Mouse (Mus musculus): Measurements from ENCODE around the gene Appl1. TPM values are rescaled to one million over a fixed set of nuclear protein-coding genes. Genes with fewer than 3 reads are reported as not detected.
"Not testable (repeated sequence)": the region's sequence is repeated elsewhere in the genome, so short reads cannot be mapped to it uniquely, and the experiment has no call there.

Appl1 gene
- polyA plus RNA-seq, 1 experiment from 2014 or later: 27.8 TPM

DNA sequence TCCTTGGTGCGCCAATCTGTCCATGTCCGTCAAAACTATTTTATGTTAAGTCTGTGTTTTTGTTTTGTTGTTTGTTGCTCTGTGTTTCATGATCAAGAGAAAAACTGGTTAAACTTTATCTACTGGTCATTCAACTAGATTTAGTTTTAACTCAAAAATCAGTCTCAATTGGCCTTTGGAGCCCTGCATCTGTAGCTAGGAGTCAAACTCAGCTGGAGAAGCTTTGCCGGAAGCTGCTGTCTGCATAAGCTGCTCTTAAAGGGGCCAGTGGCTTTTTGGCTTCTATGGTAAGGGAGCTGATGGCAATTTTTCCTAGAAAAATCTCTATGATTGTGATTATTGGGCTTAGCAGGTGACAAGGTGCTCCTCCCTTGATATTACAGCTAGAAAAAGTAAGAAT is 36.1 kb downstream of the Appl1 start:
- H3K9me3 ChIP-seq (ENCODE audit: low read length): no peaks in the 10 kb centered on the region
- H3K27me3 ChIP-seq (replicated peaks; ENCODE audit: insufficient read depth, low read length): no peaks in the 10 kb centered on the region
- H3K36me3 ChIP-seq (ENCODE audit: insufficient read depth, low read length): no peaks in the 10 kb centered on the region
- no peak overlapping the region for H3K27ac ChIP-seq (ENCODE audit: low read length)
- ATAC-seq (no peak), DNase-seq (ENCODE audit: low spot score) (no peak)
- no peak overlapping the region for H3K4me2 ChIP-seq (replicated peaks; ENCODE audit: low read depth, low read length)
- 91% methylated on average over 3 of the region's 3 CpGs for WGBS
- no peak for TF ChIP-seq CTCF (IDR thresholded peaks at IDR 0.05)
- no peak for TF ChIP-seq EP300 (IDR thresholded peaks at IDR 0.05)
- H3K4me1 ChIP-seq (ENCODE audit: insufficient read depth, low read depth, low read length): no peaks in the 10 kb centered on the region
- no peak overlapping the region for H3K4me3 ChIP-seq (ENCODE audit: low read depth, low read length)
- H3K9ac ChIP-seq (replicated peaks; ENCODE audit: low read depth): no peak overlapping the region

DNA sequence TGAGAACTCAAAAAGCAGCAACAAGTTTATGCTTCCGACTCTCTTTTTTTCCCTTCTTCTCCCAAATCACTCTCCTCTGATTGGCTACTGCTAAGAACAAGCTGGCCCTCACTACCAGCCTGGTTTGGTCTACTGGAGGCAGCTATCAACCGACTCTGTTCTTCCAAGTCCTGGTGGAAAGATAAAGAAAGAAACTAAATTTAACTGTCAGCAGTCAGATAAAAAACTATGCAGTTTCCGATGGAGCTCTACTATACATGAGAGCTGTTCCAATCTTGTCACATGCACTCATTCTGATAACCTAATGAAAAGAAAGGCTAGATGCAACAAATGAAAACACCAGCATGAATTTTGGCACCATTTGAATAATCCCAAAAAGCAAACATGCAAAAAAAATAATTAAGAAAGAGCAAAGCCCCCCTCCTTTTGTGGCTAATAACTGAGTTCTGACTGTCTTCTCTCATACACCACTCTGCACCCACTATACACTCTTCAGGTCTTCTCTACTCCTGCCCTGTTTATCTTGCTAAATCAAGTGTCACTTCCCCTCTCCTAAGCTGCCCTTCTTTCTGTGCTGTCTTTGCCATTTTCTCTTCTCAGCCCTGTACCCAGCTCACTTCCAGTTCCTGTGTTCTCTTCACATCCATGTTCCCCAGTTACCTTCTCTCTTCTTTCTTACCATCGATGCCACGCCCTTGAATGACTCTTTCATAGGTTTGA is 47.2 kb downstream of the Appl1 start:
- H3K4me2 ChIP-seq (replicated peaks; ENCODE audit: low read depth, low read length): no peak overlapping the region
- no peak for ATAC-seq
- TF ChIP-seq EP300 (IDR thresholded peaks at IDR 0.05) (no peak), CTCF (IDR thresholded peaks at IDR 0.05) (no peak)
- peaks cover 24% of the 10 kb centered on the region for H3K36me3 ChIP-seq (ENCODE audit: insufficient read depth, low read length)
- no peak overlapping the region for H3K27ac ChIP-seq (ENCODE audit: low read length)
- no peaks in the 10 kb centered on the region for H3K4me1 ChIP-seq (ENCODE audit: insufficient read depth, low read depth, low read length)
- no peak overlapping the region for H3K9ac ChIP-seq (replicated peaks; ENCODE audit: low read depth)
- WGBS: 81% methylated on average over 5 of the region's 5 CpGs
- DNase-seq (ENCODE audit: low spot score): no peak
- H3K9me3 ChIP-seq (ENCODE audit: low read length): no peaks in the 10 kb centered on the region
- no peak overlapping the region for H3K4me3 ChIP-seq (ENCODE audit: low read depth, low read length)
- no peaks in the 10 kb centered on the region for H3K27me3 ChIP-seq (replicated peaks; ENCODE audit: insufficient read depth, low read length)

DNA sequence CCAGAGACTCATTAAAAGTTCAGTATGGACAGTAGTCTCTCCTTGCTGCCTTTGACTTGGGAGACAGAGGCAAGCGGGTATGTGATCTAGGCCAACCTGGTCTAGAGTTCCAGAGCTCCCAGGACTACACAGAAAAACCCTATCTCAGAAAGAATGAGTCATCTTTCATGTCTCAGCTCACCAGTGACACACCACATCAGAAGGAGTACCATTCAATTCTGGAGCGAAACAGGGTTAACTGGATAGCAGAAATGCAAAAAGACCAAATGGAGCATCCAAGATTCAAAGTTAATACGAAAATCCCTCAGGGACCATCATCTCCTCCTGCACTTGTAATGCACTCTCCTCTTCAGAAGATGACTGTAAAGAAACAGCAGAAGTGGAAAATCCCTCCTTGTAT is 51.7 kb downstream of the Appl1 start:
- Histone ChIP-seq H3K4me1 (ENCODE audit: insufficient read depth, low read depth, low read length) (no peaks in the 10 kb centered on the region), H3K27ac (ENCODE audit: low read length) (no peak overlapping the region), H3K9me3 (ENCODE audit: low read length) (no peaks in the 10 kb centered on the region), H3K4me2 (replicated peaks; ENCODE audit: low read depth, low read length) (no peak overlapping the region), H3K4me3 (ENCODE audit: low read depth, low read length) (no peak overlapping the region), H3K27me3 (replicated peaks; ENCODE audit: insufficient read depth, low read length) (no peaks in the 10 kb centered on the region), H3K36me3 (ENCODE audit: insufficient read depth, low read length) (peaks cover 12% of the 10 kb centered on the region; the same call in 1 of the 2 replicates), H3K9ac (replicated peaks; ENCODE audit: low read depth) (no peak overlapping the region)
- no peak for TF ChIP-seq EP300 (IDR thresholded peaks at IDR 0.05)
- no peak for TF ChIP-seq CTCF (IDR thresholded peaks at IDR 0.05)
- ATAC-seq (no peak), DNase-seq (ENCODE audit: low spot score) (no peak)
- 90% methylated on average over 3 of the region's 3 CpGs for WGBS

DNA sequence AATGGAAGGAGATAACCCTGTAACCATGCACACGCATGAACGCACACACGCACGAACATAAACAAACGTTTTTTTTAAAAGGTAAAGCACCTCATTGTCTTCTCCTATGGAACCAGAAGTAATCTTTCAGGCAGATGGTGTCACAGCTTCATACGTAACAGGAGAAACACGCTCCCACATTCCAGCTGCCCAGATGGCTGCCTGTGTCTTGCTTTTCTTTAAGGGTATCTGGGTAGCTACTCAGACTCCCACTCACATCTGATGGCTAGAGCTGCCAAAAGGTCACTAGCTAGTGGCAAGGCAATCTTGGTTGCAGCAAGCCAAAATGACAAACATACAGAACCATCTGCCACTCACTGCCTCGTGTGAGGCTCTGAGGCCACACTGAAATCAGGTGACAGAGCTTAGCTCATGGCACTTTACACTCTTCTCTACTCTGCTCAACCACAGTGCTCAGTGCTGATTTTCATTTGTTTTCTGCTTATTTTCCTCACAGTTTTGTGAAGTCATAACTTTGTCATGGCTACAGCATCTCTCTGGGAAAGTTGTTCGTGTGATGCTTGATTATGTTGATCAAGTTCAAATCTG is 57.3 kb downstream of the Appl1 start:
- no peak overlapping the region for H3K27ac ChIP-seq (ENCODE audit: low read length)
- no peak for ATAC-seq
- 73% methylated on average over 9 of the region's 9 CpGs for WGBS

DNA sequence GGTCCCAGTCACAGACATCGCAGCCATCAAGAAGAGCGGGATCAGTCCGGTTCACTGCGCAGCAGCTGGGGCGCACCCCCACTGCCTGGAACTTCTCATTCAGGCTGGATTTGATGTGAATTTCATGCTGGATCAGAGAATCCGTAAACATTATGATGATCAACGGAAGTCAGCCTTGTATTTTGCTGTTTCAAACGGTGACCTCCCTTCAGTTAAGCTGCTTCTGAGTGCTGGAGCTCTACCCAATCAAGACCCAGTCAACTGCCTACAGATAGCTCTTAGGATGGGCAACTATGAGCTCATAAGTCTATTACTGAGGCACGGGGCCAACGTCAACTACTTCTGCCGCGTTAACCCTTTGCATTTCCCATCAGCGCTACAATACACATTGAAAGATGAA is 59.2 kb downstream of the Appl1 start:
- no peak for TF ChIP-seq EP300 (IDR thresholded peaks at IDR 0.05)
- TF ChIP-seq CTCF (IDR thresholded peaks at IDR 0.05): no peak

More for the DNA sequence above, 57.3 kb downstream of the Appl1 start:
- DNase-seq (ENCODE audit: low spot score): no peak
- TF ChIP-seq CTCF (IDR thresholded peaks at IDR 0.05) (no peak), EP300 (IDR thresholded peaks at IDR 0.05) (no peak)
- Histone ChIP-seq H3K36me3 (ENCODE audit: insufficient read depth, low read length) (no peaks in the 10 kb centered on the region), H3K4me1 (ENCODE audit: insufficient read depth, low read depth, low read length) (no peaks in the 10 kb centered on the region), H3K4me3 (ENCODE audit: low read depth, low read length) (no peak overlapping the region), H3K9me3 (ENCODE audit: low read length) (no peaks in the 10 kb centered on the region), H3K9ac (replicated peaks; ENCODE audit: low read depth) (no peak overlapping the region), H3K4me2 (replicated peaks; ENCODE audit: low read depth, low read length) (no peak overlapping the region), H3K27me3 (replicated peaks; ENCODE audit: insufficient read depth, low read length) (no peaks in the 10 kb centered on the region)

DNA sequence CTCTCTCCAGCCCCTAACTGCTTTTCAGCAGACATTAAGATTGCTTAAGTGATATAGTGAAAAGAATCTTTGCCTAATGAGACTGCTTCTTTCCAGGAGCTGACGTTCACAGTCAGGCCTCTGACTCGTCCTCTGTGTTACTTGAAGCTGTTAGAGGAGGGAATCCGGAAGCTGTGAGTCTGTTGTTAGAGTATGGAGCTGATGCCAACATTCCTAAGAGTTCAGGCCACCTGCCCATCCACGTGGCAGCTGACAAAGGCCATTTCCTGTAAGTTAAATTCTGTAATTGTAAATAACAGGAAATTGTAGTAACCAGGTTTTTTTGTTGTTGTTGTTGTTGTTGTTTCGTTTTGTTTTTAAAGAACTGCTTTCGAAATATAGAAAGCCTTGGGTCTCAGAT is 59.8 kb downstream of the Appl1 start:
- Histone ChIP-seq H3K27me3 (replicated peaks; ENCODE audit: insufficient read depth, low read length) (no peaks in the 10 kb centered on the region), H3K9me3 (ENCODE audit: low read length) (no peaks in the 10 kb centered on the region), H3K4me1 (ENCODE audit: insufficient read depth, low read depth, low read length) (no peaks in the 10 kb centered on the region), H3K9ac (replicated peaks; ENCODE audit: low read depth) (no peak overlapping the region), H3K36me3 (ENCODE audit: insufficient read depth, low read length) (no peaks in the 10 kb centered on the region), H3K4me3 (ENCODE audit: low read depth, low read length) (no peak overlapping the region), H3K4me2 (replicated peaks; ENCODE audit: low read depth, low read length) (no peak overlapping the region), H3K27ac (ENCODE audit: low read length) (no peak overlapping the region)
- ATAC-seq (0 out of 2 replicates have a peak, but pooled peaks have one; percentile 35), DNase-seq (ENCODE audit: low spot score) (peak; percentile 58)
- WGBS: 46% methylated on average over 6 of the region's 6 CpGs
- TF ChIP-seq EP300 (IDR thresholded peaks at IDR 0.05): no peak
- no peak for TF ChIP-seq CTCF (IDR thresholded peaks at IDR 0.05)

More for the DNA sequence above, 59.2 kb downstream of the Appl1 start:
- Histone ChIP-seq H3K27me3 (replicated peaks; ENCODE audit: insufficient read depth, low read length) (no peaks in the 10 kb centered on the region), H3K36me3 (ENCODE audit: insufficient read depth, low read length) (no peaks in the 10 kb centered on the region), H3K4me1 (ENCODE audit: insufficient read depth, low read depth, low read length) (no peaks in the 10 kb centered on the region), H3K27ac (ENCODE audit: low read length) (no peak overlapping the region), H3K4me2 (replicated peaks; ENCODE audit: low read depth, low read length) (no peak overlapping the region), H3K9ac (replicated peaks; ENCODE audit: low read depth) (no peak overlapping the region), H3K9me3 (ENCODE audit: low read length) (no peaks in the 10 kb centered on the region), H3K4me3 (ENCODE audit: low read depth, low read length) (no peak overlapping the region)
- WGBS: 85% methylated on average over 13 of the region's 13 CpGs
- DNase-seq (ENCODE audit: low spot score) (no peak), ATAC-seq (no peak)

DNA sequence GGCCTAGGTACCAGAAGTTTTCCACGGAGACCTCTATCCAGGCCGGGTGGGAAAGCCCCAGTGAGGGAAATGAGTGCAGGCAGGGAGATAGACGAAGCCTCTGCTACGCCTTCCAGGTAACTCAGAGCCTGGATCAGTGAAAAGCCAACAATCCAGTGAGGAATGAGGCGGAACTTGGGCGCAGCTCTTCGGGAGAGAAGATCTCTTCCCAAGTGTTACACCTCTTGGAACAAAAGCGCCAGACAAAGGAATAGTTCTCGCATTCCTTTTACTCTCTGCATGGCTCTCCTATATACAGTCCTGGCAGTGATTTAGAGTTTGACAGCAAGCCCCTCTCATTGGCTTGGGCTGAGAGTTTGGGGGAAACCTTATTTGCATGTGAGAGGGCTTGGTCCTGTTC is 60.6 kb downstream of the Appl1 start:
- ATAC-seq; H3K4me3 ChIP-seq (ENCODE audit: low read depth, low read length); H3K36me3 ChIP-seq (ENCODE audit: insufficient read depth, low read length); H3K27me3 ChIP-seq (replicated peaks; ENCODE audit: insufficient read depth, low read length); DNase-seq (ENCODE audit: low spot score); H3K9ac ChIP-seq (replicated peaks; ENCODE audit: low read depth); H3K4me1 ChIP-seq (ENCODE audit: insufficient read depth, low read depth, low read length); H3K9me3 ChIP-seq (ENCODE audit: low read length); H3K27ac ChIP-seq (ENCODE audit: low read length); H3K4me2 ChIP-seq (replicated peaks; ENCODE audit: low read depth, low read length): not testable (repeated sequence)
- 47% methylated on average over 9 of the region's 9 CpGs for WGBS
